Mouse (Mus musculus) spleen, postnatal 14 days (tissue): ENCODE data around the gene Zfp746.
A peak's percentile ranks its signal among the peaks of the same experiment; 100 is the strongest.
"Not testable (repeated sequence)": the region's sequence is repeated elsewhere in the genome, so short reads cannot be mapped to it uniquely, and the experiment has no call there.

Experiments
- DNase-seq, 2 experiments: peaks; one replicate each; pipeline ENCODE4 v3.0.0; 2021 to 2022; ENCODE audit warnings: low spot score in 2 of 2

The Zfp746 gene

DNA sequence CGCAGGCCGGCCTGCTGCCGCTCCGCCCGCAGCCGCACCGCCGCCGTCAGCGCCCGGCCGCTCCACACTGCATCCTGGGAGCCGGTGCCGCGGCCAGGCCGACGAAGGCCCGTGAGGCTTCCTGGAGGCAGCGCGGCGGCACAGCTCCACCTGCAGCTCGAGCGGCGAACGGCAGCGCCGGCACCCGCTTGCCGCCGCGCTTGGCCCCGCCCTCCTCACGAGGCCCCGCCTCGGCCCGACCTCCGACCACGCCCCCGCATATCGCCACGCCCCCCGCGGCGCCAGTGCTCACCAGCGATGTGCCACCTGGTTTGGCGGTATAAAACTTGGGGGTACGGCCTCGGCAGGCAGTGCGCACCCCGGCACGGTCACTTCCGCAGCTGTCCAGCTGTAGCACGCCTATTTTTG is at the start of gene Zfp746:
Gene Zfp746, minus strand, starts transcription at position 123 of the 408 bp plus-strand sequence.
- peak; percentile 93 to 96 for DNase-seq

DNA sequence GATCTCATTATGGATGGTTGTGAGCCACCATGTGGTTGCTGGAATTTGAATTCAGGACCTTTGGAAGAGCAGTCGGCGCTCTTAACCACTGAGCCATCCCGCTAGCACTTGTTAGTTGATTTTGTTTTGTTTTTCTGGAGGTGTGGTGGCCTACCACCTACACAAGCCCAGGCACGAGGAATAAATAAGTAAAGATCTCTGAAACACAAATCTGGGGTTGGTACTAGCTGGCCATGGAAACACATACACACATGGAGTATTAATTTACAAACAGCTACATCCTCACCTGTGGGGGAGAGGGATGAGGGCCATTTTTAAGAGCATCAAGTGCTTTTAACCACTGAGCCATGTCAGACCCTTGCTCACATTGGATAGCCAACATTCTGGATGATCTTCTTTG is 34.7 kb upstream of the Zfp746 start:
- not testable (repeated sequence) for DNase-seq

DNA sequence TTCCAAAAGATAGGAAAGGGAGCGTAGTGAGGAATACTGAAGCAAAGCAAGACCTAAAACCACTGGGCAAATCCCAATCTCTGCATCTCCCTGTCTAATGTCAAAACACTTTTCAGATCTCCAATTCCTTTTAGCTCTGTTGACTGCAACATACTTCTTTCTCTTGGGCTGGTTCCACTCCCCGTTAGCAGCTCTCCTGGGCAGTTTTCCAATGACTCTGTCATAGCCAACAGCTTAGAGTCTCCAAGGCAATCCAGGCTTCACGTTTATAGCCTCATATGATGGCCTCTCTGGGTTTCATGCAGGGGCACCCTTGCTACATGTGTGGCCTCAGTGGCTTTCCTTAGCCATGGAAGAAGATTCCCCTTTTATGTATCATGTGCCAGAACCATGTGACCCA is 29.6 kb upstream of the Zfp746 start:
- no peak for DNase-seq

DNA sequence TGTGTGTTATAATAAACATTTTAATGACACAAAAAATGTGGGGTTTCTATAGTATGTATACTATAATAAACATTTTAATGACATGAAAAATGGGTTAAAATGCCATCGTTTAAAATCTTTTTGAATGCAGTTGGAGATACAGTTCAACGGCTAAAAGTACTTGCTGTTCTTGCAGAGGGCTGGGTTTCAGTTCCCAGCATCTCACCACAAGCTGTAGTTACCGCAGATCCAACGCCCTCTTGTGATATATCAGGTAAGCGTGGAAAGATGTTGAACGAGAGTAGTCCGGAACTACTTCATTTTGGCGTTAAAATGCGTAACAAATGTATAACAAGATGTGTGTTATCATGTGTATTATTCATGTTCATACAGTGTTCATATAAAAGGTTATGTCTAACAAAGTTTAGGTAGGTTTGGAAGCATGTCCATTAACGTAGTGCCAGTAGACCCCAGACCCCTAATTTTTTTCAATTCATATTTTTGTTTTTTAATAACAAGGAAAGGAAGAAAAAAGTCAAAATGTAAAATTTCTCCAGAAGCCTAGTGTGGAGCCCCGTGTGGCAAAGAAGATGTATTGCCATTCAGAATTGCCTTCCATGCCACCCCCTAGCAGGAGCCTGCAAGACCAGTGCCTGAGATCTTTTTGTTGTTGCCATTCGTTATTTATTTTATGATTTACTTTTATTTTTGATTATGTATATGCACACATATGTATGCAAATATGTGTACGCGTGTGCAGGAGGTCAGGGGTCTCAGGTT is 743 bp upstream of the Zfp746 start:
- DNase-seq = no peak

DNA sequence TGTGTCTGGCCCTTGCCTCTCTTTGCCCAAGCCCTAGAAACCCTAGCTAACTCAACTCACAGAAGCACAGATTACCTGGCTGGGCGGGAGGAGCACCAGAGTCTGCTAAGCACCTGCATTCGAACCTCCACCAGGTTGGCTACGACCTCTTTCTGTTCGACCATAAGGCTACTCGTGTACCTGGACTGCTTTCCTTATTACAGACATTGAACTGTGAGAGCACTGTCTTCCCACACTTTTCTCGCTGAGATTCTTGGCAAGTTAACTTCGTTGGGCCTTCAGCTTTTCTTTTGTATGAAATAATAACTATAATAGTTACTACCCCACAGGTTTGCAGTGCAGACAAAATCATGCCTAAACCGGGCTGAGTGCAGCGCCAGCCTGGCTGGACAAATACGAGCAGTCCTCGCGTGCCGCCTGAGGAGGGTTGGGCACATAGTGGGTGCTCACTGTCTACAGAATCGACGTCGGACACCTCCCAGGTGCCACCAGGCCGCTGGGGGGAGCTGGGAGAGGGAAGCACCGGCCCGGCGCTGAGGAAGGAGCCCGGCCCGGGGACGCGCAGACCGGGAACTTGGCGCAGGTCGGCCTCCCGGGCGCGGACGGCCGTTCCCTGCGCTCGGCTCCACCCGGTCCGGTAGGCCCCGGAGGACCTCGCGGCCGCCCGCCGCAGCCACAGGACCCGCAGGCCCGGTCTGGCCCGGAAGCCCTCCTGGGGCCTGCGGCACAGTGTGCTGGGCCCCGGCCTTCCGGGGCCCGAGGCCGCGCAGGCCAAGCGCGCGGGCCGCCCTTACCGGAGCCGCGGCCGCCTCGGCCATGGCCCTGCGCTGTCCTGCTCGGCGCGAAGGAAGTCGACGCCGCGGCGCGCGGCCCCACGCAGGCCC is 630 bp downstream of the Zfp746 start:
- peak; percentile 59 to 64 for DNase-seq

DNA sequence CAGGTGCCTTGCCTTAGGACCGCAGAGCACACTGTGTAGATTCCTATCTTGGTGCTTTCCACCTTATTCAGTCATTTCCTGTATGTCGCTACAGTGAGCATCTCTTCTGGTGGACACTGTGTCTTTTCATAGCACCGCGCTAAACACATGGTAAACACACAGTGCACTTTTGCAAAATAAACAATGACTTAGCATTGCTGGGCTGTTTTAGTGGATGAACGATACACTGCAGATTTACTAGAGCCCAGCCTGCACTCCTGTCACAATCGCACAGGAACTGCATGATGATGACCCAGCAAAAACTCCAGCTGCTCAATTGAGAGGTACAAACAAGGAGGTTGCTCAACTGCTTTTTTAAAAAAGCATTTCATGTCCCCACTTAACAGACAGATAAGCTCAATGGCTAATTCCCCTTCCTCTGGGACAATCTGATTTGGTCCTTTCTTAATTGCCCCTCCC is 2.6 kb downstream of the Zfp746 start:
- no peak for DNase-seq

DNA sequence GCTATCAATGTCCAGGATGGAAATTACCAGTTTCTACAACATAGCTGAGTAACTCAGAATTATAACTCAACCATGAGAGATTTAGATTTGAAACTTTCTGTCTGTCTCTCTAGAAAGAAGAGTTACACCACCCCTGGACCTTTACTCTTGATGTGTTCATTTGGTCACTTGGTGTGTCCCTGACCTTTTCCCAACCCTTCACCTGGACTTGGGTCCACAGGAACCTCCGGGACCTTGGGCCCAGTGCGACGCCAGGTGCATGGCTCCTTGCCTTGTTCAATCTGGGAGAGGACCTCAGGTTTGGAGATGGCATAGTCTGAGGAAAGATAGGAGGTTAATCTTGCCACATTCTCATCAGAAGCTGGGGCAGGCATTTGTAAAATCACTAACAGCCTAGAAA is 4.4 kb downstream of the Zfp746 start:
- no peak for DNase-seq

DNA sequence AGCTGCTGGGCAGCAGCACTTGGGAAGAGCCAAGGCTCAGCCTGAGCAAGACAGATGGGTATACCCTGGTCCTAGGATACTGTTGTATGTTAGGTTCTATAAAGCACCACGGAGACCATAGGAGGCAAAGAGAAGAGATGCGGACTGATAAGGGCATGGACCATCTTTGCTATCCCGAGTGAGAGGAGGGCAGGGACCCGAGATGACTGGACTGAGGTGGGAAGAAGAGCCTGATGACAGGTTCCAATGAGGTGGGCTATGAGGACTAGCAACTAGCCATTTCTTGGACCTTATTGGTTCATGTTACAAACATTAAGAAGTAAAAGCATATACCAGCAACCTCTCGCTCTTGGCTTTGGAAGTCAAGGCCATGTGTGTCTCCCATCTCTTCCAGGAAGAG is 5.4 kb downstream of the Zfp746 start:
- DNase-seq = no peak

DNA sequence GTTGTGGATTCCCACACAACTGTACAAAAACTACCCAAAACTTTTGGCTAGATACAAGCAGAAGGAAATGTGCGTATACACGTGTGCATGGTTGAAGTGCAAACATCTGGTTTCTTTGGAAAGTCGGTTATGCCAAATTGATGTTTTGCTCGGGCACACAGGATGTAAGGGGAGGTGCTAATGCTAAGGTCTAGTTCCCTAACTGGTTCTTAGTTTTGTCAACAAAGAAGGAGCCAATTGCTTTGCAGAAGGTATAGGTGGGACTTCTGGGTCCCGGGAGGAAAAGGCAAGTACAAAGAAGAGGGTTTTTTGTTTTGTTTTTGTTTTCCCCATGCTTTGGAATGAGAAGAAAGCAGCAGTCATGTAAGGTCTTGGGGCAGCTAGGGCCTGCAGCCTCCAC is 13.1 kb downstream of the Zfp746 start:
- DNase-seq = no peak

DNA sequence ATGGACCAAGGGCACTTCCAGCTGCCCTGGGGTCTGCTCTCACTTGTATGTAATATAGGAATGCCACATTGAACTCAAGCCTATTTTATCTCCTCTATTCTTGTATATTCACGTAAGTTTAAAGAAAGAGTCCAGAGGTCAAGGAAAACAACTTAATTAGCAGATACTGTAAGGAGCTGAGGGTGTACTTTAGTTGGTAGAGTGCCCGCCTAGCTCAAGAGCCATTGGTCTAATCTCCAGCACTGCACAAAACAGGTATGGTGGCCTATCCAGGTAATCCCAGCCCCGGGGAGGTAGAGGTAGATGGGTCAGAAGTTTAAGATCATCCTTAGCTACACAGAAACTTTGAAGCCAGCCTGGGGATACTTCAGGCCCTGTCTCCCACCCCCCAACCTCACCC is 18.9 kb downstream of the Zfp746 start:
- DNase-seq = no peak

DNA sequence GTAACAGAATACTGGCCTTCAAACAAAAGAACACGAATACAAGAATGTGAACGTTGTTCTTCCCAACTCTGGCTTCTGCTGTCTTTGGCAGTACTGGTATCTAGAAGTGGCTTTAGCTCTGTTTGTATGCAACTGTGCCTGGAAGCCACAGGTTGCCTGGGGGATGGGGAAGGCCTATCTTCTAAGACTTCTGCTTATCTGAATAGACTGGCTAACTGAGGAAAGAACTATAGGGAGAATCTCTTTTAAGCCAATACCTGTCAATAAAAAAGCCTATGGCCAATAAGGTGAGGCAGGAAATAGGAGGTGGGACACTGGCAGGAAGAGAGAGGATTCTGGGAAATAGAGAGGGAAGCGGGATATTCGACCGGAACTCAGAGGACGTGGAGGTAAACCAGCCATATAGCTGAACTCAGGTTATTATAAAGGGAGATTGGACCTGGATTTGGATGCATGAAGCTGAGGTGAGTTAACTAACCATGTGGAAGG is 20.8 kb downstream of the Zfp746 start:
- DNase-seq = no peak

DNA sequence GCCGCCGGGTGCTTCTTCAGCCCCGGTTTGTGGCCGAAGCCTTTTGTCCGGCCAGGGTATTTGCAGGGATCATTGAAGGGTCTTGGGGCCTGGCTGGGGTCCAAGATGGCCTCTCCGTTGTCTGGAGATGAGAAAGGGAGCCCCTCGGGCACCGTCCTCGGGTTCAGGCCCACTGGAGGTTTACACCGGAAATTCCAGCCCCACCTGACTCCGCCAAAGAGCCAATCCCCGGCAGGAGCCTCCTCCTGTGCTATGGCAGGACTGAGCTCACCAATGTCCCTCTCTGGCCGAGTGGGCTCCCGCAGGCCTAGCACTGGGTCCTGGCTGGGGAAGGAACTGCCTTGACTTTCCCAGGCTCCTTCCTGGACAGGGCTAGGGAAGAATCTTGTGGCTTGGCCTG is 21.9 kb downstream of the Zfp746 start:
- DNase-seq = no peak

DNA sequence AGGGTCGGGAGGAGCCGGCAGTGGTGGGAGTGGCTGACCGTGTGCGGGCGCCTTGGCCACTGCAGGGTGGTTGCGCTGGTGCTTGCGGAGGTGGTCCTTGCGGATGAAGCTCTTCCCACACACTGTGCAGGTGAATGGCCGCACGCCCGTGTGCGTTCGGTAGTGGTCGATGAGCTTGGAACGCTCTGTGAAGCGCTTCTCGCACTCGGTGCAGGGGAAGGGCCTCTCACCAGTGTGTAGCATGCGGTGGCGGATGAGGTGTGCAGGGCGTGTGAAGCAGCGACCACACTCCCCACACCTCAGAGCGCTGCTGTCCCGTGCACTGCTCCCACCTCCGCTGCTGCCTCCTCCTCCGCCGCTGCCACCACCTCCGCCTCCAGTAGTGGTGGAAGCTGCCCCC is 22.5 kb downstream of the Zfp746 start:
- DNase-seq = no peak

DNA sequence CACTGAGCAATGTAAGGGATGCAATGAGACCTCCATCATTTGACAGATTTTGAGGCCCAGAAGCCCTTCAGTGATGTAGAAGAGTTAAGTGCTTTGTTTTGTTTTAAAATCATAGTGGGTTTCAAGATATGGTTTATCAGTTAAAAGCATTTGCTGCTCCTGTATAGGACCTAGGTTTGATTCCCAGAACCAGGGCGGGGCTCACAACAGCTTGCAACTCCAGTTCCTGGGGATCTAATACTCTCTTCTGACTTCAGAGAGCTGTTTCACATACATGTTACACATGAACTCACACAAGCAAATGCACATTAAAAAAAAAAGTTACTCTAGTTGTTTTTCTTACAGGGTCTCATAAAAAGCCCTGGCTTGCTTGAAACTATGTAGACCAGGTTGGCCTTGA is 25.5 kb downstream of the Zfp746 start:
- DNase-seq = no peak

DNA sequence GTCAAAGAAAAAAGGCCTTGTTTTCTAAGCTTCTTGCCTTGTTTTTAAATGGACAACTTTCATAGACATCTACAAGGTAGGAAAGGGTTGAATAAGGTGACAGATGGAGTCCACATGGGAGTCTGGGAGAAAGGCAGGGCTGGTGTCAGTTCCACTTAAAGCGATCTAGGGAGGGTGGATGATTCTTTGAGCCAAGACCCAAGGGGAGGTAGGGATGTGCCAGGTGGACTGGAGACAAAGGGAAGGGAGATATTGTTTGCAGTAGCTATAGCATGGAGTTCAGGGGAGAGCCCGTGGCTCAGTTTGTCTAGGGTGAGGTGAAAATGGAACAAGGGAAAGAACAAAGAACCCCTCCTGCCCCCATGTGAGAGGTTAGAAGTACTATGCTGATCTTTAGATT is 26.0 kb downstream of the Zfp746 start:
- DNase-seq = no peak

DNA sequence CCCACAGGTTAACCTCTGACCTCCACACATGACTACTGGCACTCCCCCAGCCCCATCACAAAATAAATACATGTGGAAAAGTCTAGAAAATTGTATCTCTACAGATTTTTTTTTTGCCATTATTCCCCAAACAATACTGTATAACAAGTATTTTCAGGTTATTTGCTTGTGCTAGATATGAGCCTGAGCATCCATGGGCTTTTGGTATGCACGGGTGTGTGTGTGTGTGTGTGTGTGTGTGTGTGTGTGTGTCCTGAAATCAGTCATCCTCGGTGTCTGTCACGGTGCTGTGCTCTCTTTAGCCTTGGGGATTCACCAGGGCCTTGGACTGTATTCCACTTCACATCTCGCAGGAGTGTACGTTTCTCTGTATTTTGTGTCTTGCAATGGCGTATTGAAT is 34.3 kb downstream of the Zfp746 start:
- DNase-seq = no peak

DNA sequence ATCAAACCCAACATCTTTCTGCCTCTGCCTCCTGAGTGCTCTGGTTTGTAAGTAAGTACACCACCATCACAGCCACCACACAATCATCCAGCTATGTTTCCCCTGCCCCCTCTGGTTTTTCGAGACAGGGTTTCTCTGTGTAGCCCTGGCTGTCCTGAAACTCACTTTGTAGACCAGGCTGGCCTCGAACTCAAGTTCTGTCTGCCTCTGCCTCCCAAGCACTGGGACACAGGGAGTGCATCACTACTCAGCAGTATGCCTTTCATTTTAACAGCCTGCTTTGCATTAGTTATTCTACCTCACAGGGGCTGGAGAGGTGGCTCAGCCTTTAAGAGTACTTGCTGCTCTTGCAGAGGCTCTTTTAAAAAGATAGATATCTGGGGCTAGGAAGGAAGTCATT is 34.7 kb downstream of the Zfp746 start:
- DNase-seq = no peak

DNA sequence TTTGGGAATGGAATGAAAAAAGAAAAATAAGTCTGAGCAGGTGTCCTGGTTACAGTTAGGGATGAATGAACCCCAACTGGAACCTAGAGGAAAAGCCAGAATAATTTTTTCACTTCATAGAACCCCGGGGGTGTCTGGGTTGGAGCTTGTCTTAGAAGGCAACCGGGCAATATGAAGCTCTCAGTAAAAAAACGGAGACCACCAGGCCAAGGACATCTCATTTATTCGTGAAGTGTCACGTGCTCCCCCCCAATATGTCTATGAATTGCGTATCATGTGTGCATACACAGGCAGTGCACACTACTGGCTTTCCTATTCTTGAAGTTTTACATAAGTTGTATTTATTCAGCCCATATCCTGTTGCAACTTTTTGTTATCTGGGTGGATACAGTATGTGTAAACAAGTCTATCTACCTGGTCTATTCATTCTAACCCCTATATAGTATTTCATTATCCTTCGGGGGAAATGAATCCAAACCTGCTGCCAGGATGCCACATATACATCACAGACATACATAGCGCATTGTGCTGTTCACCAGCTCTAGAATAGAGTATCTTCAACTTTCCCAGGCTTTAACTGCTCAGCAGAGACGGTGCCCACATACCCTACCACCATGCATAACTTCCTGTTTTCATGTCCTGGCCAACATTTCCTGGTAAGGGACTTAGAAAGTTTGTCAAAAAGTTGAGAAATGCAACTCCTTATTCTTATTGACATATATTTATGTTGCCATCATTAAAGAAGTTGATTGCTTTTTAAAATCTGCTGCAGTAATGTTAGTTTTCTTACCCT is 36.9 kb downstream of the Zfp746 start:
- DNase-seq = no peak

DNA sequence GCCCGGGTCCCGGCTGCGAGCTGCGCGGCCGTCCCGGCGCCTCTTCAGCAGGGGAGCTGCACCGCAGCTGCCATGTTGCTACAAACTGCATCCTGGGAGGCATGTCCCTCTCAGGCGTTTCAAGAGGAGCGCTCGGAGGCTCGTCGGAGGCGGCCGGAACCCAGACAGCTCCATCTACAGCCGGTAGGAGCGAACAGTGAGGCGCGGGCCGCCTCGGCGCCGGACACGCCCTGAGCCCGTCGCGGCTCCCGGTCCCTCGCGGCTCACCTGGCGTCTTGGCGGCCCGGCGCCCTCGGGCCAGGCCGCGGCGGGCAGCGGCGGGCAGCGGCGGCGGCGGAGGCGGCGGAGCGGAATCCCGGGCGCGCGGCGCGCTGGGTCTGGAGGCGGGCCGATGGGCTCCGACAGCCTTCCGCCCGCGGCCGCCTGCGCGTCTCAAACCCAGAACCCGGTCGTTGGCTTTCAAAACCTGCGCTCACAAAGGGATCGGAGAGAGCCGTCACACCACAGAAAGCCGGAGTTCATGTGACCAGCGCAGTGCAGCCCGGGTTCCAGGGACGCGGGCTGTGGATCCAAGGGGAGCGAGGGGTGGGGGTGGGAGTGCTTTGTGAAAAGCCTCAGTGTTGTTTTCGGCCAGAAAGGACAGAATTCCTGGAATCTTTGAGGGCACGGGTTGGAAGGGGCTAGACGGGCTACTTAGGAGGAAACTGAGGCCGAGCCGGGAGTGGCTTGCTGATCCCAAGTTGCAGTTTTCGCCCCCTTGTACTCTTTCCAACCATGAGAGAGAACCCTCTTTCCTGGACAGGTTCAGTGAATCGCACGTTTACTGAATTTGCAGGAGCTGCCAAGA is 37.7 kb downstream of the Zfp746 start, which contains the start of gene Zfp777:
Gene Zfp777, minus strand, starts transcription at position 486 of the 847 bp plus-strand sequence.
- peak; percentile 53 to 69 for DNase-seq

DNA sequence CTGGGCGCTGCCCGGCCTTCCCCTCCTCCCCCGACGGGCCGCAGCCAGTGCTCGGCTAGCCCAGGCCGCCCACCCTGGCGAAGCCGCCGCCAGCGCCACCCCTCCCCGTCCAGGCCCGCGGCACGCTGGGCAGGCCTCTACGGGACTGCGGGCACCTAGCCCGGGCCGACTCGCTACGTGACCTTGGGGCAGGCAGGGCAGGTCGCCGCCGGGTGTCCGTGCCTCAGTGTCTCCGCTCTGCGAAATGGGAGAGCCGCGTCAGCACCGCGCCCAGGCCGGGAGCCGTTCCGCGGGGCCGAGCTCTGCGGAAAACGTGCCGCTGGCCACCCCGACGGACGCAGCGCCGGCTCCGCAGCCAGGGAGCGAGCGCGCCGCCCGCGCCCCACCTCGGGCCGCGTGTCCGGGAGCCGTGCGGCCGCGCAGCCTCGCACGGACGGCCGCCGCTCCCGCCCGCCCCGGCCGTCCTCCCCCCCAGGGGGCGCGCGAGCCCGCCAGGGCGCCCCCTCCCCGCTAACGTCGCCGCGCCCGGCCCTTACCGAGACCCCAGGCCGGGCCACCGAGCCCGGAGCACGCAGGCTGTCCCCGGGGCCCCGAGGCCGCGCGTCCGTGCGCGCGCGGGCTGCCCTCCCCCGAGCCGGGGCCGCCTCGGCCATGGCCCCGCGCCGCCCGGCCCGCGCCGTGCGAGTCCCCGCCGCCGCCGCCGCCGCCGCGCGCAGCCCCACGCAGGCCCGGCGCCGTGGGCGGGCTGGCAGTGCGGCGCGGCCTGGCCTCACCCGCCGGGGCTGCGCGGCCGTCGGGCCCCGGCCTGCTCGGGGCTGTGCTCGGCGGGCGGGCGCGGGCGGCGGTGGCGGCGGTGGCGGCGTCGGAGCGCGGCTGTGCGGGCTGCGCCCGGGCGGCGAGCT is 38.7 kb downstream of the Zfp746 start:
- peak in 1 of 2 experiments; percentile 11 for DNase-seq
